Mouse (Mus musculus): ENCODE measurements at regions not wholly inside any gene's neighbourhood (a gene's known extent, or its start where the extent isn't known, plus 50 kb on each side); places are given as distances from the start of the nearest gene placed in this dataset.
"Not testable (repeated sequence)": the region's sequence is repeated elsewhere in the genome, so short reads cannot be mapped to it uniquely, and the experiment has no call there.

- DNase-seq (ENCODE audit: low read depth, low spot score), result peak; percentile 11
Observed at GRCm38 (mm10) chr14:52638179-52638578, 142.6 kb upstream of the Olfr1507 start.

GRCm38 (mm10) chr14:52622184-52622583 is 126.6 kb upstream of the Olfr1507 start:
- DNase-seq (ENCODE audit: low read depth, low spot score), result peak; percentile 53

DNA sequence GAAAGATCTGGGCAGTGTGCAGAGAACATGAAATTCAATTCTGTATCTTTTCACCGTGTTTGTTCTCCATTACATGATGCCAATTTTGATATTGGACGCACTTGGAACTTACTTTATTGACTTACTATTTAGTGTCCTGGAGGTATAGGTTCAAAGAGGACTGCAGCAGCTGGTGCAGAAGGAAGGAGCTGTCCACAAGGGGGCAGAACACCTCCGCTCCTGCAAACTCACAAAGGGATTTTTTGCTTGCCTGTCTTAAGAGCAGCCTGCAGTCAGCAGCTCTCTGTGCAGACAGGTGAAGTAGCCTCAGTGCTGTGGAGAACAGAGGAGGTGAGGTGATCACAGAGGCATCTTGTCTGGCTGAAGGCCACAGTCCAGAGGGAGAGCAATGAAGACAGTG is 84.8 kb upstream of the Olfr1507 start:
- peak; percentile 62 for DNase-seq (ENCODE audit: low read depth, low spot score)

DNA sequence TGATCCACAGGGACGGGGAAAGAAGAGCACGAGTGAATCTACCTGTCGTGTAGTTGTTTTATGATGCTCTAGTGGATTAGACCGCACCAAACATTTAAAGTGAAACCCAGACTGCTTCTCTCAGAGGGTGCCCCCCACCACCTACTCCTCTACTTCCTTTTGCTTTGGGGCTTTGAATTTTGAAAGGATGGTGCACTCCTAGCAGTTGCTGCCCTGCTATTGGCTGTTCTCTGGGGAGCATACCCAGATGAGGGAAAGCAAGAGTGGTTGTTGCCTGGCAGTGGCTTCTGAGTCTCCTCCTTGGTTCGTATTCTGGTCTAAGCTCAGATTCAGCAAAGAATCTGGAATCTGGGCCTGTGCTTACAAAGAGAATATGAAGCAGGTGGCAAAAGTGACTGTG is 71.4 kb upstream of the Olfr1507 start:
- DNase-seq (ENCODE audit: low read depth, low spot score), result no peak

DNA sequence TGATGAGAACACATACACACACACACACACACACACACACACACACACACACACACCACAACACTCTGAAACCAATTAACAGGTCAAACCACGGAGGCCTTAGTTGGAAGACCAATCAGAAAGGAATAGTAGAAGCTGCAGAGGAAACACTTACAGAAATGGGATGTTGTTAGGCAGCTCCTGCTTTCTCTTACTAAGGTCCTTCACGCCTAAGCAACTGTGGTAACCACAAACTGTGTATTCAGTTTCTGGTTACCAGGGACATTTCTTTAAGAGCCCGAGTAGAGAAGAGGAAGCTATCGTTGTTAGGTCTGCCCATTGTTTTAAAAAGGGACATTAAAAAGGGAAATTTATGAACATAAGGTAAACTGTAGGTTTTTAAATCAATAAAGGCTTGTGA is 70.1 kb upstream of the Olfr1507 start:
- DNase-seq (ENCODE audit: low read depth, low spot score), result no peak

GRCm38 (mm10) chr14:52556340-52556739 is 60.8 kb upstream of the Olfr1507 start:
- not testable (repeated sequence) for DNase-seq (ENCODE audit: low read depth, low spot score)

DNA sequence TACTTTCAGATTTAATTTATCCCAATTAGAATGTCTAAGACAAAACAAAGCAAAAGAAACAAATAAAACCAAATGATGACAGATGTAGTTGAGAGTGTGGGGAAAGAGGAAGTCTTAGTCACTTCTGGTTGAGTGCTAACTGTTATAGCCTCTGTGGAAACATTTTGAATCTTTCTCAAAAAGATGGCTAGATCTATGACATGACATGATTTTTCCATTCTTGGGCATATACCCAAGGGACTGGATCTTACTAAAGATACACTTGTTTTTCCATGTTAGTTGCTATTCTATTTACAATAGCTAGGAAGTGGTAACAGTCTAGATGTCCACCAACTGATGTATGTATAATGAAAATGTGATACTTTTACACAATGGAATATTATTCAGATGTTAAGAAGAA is 57.9 kb upstream of the Olfr1507 start:
- no peak for DNase-seq (ENCODE audit: low read depth, low spot score)

DNA sequence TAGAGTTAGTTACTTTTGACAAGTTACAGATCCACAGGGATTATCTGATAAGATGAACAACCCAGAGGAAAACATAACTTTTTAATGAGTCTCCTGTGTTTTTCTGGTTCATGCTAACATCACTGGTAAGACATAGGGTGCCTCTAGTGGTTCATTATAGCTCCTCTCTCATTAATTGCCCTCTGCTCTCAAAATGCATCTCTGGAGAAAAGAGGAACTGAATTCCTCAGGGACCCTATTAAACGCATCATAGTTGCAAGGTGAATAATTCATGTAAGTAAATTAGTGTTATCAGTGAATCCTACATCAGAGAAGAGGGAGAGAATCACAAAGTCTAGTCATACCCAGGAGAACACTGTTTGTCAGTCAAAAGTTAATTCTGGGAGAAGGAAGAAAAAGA is 52.4 kb upstream of the Olfr1507 start:
- no peak for DNase-seq (ENCODE audit: low read depth, low spot score)

Data from ES-CJ7 (cell line).